Mouse (Mus musculus) heart, adult 8-10 months (tissue): Measurements from ENCODE around the gene Samd10. TPM values are rescaled to one million over a fixed set of nuclear protein-coding genes. Genes with fewer than 3 reads are reported as not detected.
A peak's percentile ranks its signal among the peaks of the same experiment; 100 is the strongest.

Source experiments
- DNase-seq: peaks from one replicate; pipeline ENCODE4 v3.0.0; 2022; ENCODE audit warnings: low spot score
- total RNA-seq, 4 experiments: library from RNA; stranded (reverse); gene quantifications; 2 replicates each; pipeline ENCODE4 v1.2.4; 2022

Samd10 gene
- total RNA-seq, 4 experiments from 2014 or later, result 1.2 to 1.6 (median 1.5) TPM

GRCm38 (mm10) chr2:181577981-181578581, 20.9 kb downstream of the Samd10 start:
- DNase-seq, result no peak

- DNase-seq, result no peak
Measured at GRCm38 (mm10) chr2:181577126-181577525, 21.9 kb downstream of the Samd10 start.

DNA sequence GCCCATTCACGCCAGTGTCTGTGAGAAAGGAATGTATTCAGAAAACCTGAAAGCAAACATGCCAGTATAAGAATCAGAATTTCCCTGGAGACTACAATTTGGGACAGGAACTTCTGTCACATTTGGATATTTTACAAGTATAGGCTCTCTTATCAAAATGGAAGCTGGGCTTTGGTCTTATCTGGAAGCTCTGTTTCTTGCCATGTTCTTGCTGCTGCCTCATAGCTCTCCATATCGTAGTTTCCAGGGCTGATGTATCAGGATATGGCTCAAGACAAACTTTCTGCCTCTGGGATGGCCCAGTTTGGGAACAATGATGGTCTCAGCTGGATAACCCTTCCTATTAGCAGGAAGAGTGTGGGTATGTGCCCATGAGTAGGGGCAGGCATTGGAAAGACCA, 22.4 kb downstream of the Samd10 start:
- no peak for DNase-seq

- DNase-seq, result no peak
Measured at GRCm38 (mm10) chr2:181574921-181575545, 24.0 kb downstream of the Samd10 start.

DNA sequence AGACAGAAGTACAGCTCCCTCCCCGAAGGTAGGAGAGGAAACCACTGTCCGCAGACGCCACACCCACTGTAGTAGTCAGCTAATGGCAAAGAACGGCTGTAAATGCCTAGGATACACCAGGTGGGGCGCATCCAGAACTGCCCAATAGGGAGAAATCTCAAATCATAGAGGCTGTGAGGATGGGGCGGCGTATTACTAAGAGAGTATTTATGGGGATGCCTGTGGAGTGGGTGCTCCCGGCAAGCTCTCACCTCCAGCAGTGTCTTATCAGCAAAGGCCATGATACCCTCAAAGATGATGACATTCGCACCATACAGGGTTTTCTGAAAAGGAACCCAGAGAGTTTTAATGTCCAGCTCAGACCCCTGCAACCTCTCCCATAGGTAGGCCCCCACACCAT, 25.1 kb downstream of the Samd10 start:
- no peak for DNase-seq

DNA sequence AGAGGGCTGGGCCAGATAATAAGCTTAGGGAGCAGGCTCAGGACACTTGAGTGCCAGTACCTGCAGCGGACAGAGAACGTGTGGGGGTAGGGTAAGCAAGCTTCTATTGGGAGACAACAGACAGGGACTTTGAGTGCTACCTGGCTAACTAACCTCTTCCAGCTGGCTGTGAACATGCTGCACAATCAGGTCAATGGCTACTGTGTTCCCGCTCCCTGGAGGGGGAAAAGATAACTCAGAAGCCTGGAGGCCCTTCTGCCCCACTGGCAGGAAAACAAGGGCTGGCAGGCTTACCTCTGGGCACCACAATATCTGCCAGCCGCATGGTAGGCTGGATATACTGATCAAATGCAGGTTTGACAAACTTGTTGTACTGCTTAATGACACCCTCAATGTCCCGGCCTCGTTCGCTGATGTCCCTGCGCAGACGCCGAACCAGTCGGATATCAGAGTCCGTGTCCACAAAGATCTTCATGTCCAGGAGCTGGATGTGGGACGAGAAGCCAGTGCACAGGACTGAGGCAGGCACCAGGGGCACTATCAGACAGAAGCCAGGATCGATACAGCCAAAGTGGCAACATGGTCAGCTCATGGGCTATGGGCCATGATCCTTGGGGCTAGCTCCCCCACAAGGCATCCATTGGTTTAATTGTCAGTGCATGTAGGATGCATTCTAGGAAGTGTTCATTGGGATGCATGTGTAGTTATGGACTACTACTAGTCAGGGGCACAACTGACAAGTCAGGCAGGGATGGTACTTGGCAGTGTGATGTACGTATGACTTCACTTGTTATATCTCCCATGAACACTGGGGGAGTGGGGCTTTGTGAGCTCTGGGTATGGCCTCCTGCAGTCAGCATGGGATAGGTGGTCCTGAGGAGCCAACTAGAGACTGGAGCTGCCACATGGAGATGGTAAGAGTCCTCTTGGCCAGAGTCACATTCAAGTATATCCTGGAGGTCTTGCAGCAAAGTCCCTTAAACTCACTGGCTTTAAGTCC, 25.8 kb downstream of the Samd10 start:
- peak; percentile 35 for DNase-seq

GRCm38 (mm10) chr2:181571941-181572670, 26.9 kb downstream of the Samd10 start:
- no peak for DNase-seq

DNA sequence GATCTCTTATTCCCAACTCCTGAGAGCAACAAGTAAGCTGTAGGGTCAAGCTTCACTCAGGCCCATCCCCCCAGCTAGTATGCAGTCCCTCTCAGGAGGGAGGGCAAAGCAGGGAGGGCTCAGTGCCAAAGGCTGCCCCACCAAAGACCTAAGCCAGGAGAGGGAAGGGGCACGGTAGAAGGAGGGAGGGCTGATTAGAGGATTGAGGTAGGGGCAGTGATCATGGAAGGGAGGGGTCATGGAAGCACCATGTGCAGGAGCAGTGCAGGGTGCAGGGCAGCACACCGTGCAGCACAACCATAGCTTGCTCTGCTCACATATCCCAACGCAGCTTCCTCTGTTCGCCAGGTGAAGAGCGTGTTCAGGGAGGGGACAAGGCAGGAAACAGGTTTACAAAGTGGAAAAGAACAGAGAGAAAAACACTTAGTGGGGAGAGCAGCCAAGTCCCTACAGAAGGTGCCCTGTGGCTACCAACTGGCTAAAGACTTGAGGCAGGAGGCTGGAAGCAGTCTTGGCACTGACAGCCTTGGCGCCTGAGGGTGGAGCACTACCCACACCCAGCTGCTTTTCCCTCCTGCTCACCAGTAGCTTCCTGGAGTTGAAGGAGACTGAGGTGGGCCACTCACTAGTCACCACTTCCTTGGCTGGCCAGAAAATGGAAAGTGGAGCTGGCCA, 28.0 kb downstream of the Samd10 start:
- no peak for DNase-seq

GRCm38 (mm10) chr2:181570375-181570774, 28.6 kb downstream of the Samd10 start:
- no peak for DNase-seq

DNA sequence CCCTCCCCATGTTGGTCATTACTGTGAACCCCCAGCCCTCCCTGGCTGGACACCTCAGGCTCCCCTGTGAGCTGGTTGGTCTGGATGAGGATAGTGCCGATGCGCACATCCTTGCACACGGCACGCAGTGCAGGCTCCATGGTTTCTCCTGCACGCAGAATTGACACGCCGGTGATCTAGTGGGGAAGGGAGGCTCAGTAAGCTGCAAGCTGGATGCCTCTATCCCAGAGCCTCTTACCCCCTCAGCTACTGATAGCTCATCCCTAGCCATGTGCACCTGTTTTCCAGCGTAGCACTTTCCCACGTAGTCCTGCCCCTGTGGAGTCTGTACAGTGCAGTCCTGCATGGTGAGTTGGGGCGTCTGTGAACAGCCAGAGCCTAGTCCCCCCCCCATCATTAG, 29.2 kb downstream of the Samd10 start:
- no peak for DNase-seq

- peak; percentile 57 for DNase-seq
Measured at GRCm38 (mm10) chr2:181568272-181569008, 30.6 kb downstream of the Samd10 start.

DNA sequence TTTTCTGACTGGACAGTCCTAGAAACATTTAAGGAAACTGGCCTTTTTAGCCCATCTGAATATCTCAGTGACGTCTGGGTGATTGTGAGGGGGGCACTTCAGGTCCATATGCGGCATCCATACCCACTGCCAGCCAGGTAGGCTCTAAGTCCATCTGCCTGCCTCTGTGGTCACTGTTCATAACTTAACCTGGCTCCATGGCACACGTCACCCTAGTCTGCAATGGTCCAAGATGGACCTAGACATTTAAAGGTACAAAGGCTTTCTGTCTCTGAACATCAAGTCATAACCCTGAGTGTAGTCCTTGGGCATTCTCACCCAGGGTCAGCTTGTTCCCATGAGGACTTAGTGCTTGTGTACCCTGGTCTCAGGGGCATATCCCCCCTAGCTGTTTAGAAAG, 31.7 kb downstream of the Samd10 start:
- DNase-seq, result no peak

DNA sequence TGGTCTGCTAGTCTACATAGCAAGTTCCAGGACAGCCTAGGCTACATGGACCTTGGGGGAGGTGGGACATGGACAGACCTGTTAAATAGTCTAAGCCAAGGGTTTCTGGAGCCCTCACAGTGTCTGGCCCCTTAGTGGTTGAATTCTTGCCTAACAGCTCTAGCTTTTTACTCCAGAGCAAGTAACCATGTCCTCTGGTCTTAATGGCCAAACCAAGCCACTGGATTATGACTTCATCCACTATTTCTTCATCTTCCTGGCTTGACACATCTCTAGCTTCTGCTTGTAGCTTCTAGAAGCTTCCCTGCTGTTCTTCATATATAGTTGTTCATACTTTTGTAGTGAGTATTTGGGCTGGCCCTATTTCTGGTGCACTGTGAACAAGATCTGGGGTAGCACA, 45.2 kb downstream of the Samd10 start:
- DNase-seq, result no peak

DNA sequence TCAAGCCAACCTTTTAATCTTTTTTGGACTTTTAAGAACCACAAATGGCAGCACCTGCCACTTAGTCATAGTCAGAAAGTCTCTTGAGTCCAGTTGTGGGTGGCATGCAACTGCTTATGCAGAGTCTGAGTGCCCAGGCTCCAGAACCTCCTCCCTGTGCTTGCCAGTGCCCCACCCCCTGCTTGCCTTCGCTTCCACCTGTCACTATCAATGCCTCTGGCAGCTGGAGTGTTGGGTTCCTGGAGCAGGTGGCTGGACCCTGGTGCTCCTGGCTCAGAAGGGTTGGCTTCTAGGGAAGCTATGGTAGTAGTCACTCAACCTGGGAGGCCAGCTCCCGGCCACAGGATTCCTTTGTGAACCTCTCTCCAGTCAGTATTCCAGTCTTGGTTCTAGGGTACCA, 48.8 kb downstream of the Samd10 start:
- DNase-seq, result no peak

- no peak for DNase-seq
Measured at GRCm38 (mm10) chr2:181548682-181549081, 50.3 kb downstream of the Samd10 start.

GRCm38 (mm10) chr2:181548227-181548626, 50.8 kb downstream of the Samd10 start:
- no peak for DNase-seq

- DNase-seq, result no peak
Measured at GRCm38 (mm10) chr2:181546142-181546541, 52.9 kb downstream of the Samd10 start.
